Mouse (Mus musculus): ENCODE measurements around the gene Sec16b. TPM values are rescaled to one million over a fixed set of nuclear protein-coding genes. Genes with fewer than 3 reads are reported as not detected.

Gene Sec16b
- total and polyA plus RNA-seq, 3 experiments, result 13.9 to 19.6 (median 14.6) TPM

GRCm38 (mm10) chr1:157518111-157518523 is 11.6 kb downstream of the Sec16b start (continued):
- TF ChIP-seq TBP (conservative IDR thresholded peaks at IDR 0.05; ENCODE audit: low read depth, low read length) (no peak), USF1 (IDR thresholded peaks at IDR 0.05; ENCODE audit: low read depth, low read length) (no peak), ELF1 (IDR thresholded peaks at IDR 0.05; ENCODE audit: low read depth, low read length) (no peak), MAZ (IDR thresholded peaks at IDR 0.05; ENCODE audit: low read depth, low read length) (no peak), JUN (IDR thresholded peaks at IDR 0.05; ENCODE audit: insufficient read depth, low read depth, low read length) (peak; percentile 44; the same call in 1 of the 2 replicates), SIN3A (IDR thresholded peaks at IDR 0.05; ENCODE audit: low read length) (no peak), PAX5 (IDR thresholded peaks at IDR 0.05; ENCODE audit: low read length) (no peak), MXI1 (IDR thresholded peaks at IDR 0.05; ENCODE audit: low read depth, low read length) (no peak), NRF1 (IDR thresholded peaks at IDR 0.05; ENCODE audit: low read depth, low read length) (no peak)

- H3K9ac ChIP-seq (ENCODE audit: insufficient read depth, low read depth), result no peak overlapping the region
- H3K27me3 ChIP-seq (replicated peaks), result no peaks in the 10 kb centered on the region
- H3K4me3 ChIP-seq (replicated peaks in 1 of 3; ENCODE audit: low read depth in 2 of 3, low read length in 2 of 3, poor library complexity in 1 of 3), result no peak overlapping the region
- H3K4me2 ChIP-seq (ENCODE audit: insufficient read depth, low read depth, poor library complexity, severe bottlenecking), result no peak overlapping the region
- no peak for DNase-seq (ENCODE audit: extremely low read depth)
- in situ Hi-C loops (cut with MboI; ENCODE audit: low pct_ligation_motif_present, low pct_unique_long_range_greater_than_20kb, low sequenced_read_pairs) (no loop called here), dilution Hi-C loops (cut with MboI; ENCODE audit: extremely low pct_ligation_motif_present, extremely low pct_unique_long_range_greater_than_20kb, low sequenced_read_pairs) (no loop called here)
- no peak overlapping the region for H3K27ac ChIP-seq (ENCODE audit: insufficient read depth, low read depth)
- H3K9me3 ChIP-seq (replicated peaks; ENCODE audit: low read length), result no peaks in the 10 kb centered on the region
- TF ChIP-seq JUND (conservative IDR thresholded peaks at IDR 0.05; ENCODE audit: low read depth, low read length), result no peak
- TF ChIP-seq ZNF384 (IDR thresholded peaks at IDR 0.05; ENCODE audit: low read depth, low read length), result no peak
- no peak for TF ChIP-seq CTCF (conservative IDR thresholded peaks at IDR 0.05 in 1 of 2, IDR thresholded peaks at IDR 0.05 in 1 of 2; ENCODE audit: low read depth in 2 of 2, low read length in 2 of 2)
- TF ChIP-seq TBP (conservative IDR thresholded peaks at IDR 0.05; ENCODE audit: low read depth, low read length), result no peak
- no peak for TF ChIP-seq RCOR1 (conservative IDR thresholded peaks at IDR 0.05; ENCODE audit: low read depth, low read length)
- no peak for TF ChIP-seq IRF4 (IDR thresholded peaks at IDR 0.05; ENCODE audit: low read depth, low read length)
- no peak for TF ChIP-seq ZKSCAN1 (IDR thresholded peaks at IDR 0.05; ENCODE audit: borderline replicate concordance, low read depth, low read length)
- no peak for TF ChIP-seq ZC3H11A (IDR thresholded peaks at IDR 0.05; ENCODE audit: low read depth, low read length)
- no peak for TF ChIP-seq CHD1 (IDR thresholded peaks at IDR 0.05; ENCODE audit: low read depth, low read length)
- TF ChIP-seq MAZ (IDR thresholded peaks at IDR 0.05; ENCODE audit: low read depth, low read length), result no peak
- TF ChIP-seq POLR2AphosphoS2 (IDR thresholded peaks at IDR 0.05; ENCODE audit: low read depth, low read length), result no peak
- no peak for TF ChIP-seq HCFC1 (IDR thresholded peaks at IDR 0.05; ENCODE audit: low read depth, low read length)
- TF ChIP-seq MEF2A (IDR thresholded peaks at IDR 0.05; ENCODE audit: borderline replicate concordance, low read depth, low read length), result no peak
- no peak for TF ChIP-seq USF2 (conservative IDR thresholded peaks at IDR 0.05; ENCODE audit: low read depth, low read length)
- no peak for TF ChIP-seq PAX5 (IDR thresholded peaks at IDR 0.05; ENCODE audit: low read length)
- no peak for TF ChIP-seq CHD2 (IDR thresholded peaks at IDR 0.05; ENCODE audit: low read length)
- H3K36me3 ChIP-seq (replicated peaks in 1 of 2; ENCODE audit: control insufficient read depth in 1 of 2, insufficient read depth in 1 of 2, low read length in 1 of 2), result peaks cover 0 to 18% of the 10 kb centered on the region in 2 experiments
- peaks cover 8 to 22% of the 10 kb centered on the region in 2 experiments for H3K4me1 ChIP-seq (ENCODE audit: control insufficient read depth in 1 of 2, insufficient read depth in 2 of 2)
- no peaks in the 10 kb centered on the region; the same call in 1 of the 2 replicates for H3K79me2 ChIP-seq (replicated peaks; ENCODE audit: control insufficient read depth, extremely low read depth, insufficient read depth, poor library complexity, severe bottlenecking)
These were observed 12.9 kb downstream of the Sec16b start for GRCm38 (mm10) chr1:157519396-157519795.
